Mouse (Mus musculus) left cerebral cortex, adult 2 months (tissue): ENCODE measurements around the gene Gm2004. TPM values are rescaled to one million over a fixed set of nuclear protein-coding genes. Genes with fewer than 3 reads are reported as not detected.
"Not testable (repeated sequence)": the region's sequence is repeated elsewhere in the genome, so short reads cannot be mapped to it uniquely, and the experiment has no call there.

Experiments
- DNase-seq, 2 experiments: peaks; one replicate each; pipeline ENCODE4 v3.0.0; 2021 to 2022; ENCODE audit warnings: low spot score in 2 of 2, mixed read lengths in 1 of 2; ENCODE audit errors: extremely low spot score in 1 of 2
- H3K27ac ChIP-seq: fragments of 200-600 bp; 2 replicates; pipeline ENCODE4 v1.8.1; 2022
- H3K4me3 ChIP-seq: fragments of 200-600 bp; 2 replicates; pipeline ENCODE4 v1.8.1; 2022
- intact Hi-C: fragments of 180-260 bp; cut with DNase I; formaldehyde crosslinking; loops from one replicate; pipeline ENCODE4 v1.15.1; 2025
- long read RNA-seq, 2 experiments: library from polyadenylated mRNA; stranded (forward); transcript quantifications; one replicate each; pipeline ENCODE4 v2.0.0; 2021; ENCODE audit warnings: borderline mapping rate in 2 of 2
- total RNA-seq, 2 experiments: library from RNA; stranded (reverse); gene quantifications; 2 replicates each; pipeline ENCODE4 v1.2.3; 2021

The Gm2004 gene
- total RNA-seq: 10 to 100 TPM in 1 of 2 experiments, 1 to 10 TPM in 1; 7.0 to 11.4 TPM
- long read RNA-seq, experiment 1, partial matches to known transcripts: 10 of 12 reads
- long read RNA-seq, experiment 1, other reads (novel, unspliced or antisense): 2 of 12 reads
- long read RNA-seq, experiment 2, partial matches to known transcripts: 8 of 10 reads
- long read RNA-seq, experiment 2, other reads (novel, unspliced or antisense): 2 of 10 reads

- H3K27ac ChIP-seq, DNase-seq, H3K4me3 ChIP-seq, intact Hi-C loops: not testable (repeated sequence)
These were observed at the start of gene Gm2004 for GRCm38 (mm10) chr2:176149725-176150124. Gm2004 (minus strand) TSS chr2:176149825.

Other genes starting within 250 kb of the Gm2004 start
- 1 to 10 TPM; 6.9 to 7.4 TPM for gene Zfp966, start 218.7 kb downstream of the Gm2004 start, total RNA-seq
- gene Gm2026, start 184.5 kb downstream of the Gm2004 start, total RNA-seq: 10 to 100 TPM; 47.3 to 47.7 TPM
- 1 to 10 TPM; 4.8 to 5.6 TPM for gene 2210418O10Rik, start 76.7 kb upstream of the Gm2004 start, total RNA-seq
- not detected for gene Gm11009, start 169.7 kb upstream of the Gm2004 start, total RNA-seq